Mouse (Mus musculus) heart, embryonic 13.5 days (tissue): ENCODE measurements around the gene Aimp2. TPM values are rescaled to one million over a fixed set of nuclear protein-coding genes. Genes with fewer than 3 reads are reported as not detected.

Experiments
- ATAC-seq: fragments of 200-750 bp; cut with Nextera tagmentation; 2 replicates; pipeline ENCODE4 v1.8.0; 2017; ENCODE audit warnings: moderate TSS enrichment; ENCODE audit not compliant: insufficient number of reproducible peaks, low FRiP score, low TSS enrichment; ENCODE audit errors: extremely low read depth
- H3K27ac ChIP-seq: fragments of 300-500 bp; sonication (generic); replicated peaks from 2 replicates; pipeline ENCODE4 v1.5.1; 2015; ENCODE audit warnings: moderate library complexity, mild to moderate bottlenecking, inconsistent platforms
- H3K27me3 ChIP-seq: fragments of 300-500 bp; sonication (generic); replicated peaks from 2 replicates; pipeline ENCODE4 v1.6.1; 2015; ENCODE audit warnings: mild to moderate bottlenecking, inconsistent platforms
- H3K36me3 ChIP-seq: fragments of 300-500 bp; sonication (generic); 2 replicates; pipeline ENCODE4 v1.6.1; 2015; ENCODE audit warnings: mild to moderate bottlenecking, inconsistent platforms
- H3K4me1 ChIP-seq: fragments of 300-500 bp; sonication (generic); 2 replicates; pipeline ENCODE4 v1.6.1; 2015; ENCODE audit warnings: inconsistent platforms
- H3K4me2 ChIP-seq: fragments of 300-500 bp; sonication (generic); 2 replicates; pipeline ENCODE4 v1.6.1; 2015; ENCODE audit warnings: inconsistent platforms, mild to moderate bottlenecking, moderate library complexity
- H3K4me3 ChIP-seq: fragments of 300-500 bp; sonication (generic); 2 replicates; pipeline ENCODE4 v1.5.1; 2015; ENCODE audit warnings: moderate library complexity, mild to moderate bottlenecking, inconsistent platforms
- H3K9ac ChIP-seq: fragments of 300-500 bp; sonication (generic); 2 replicates; pipeline ENCODE4 v1.6.1; 2015; ENCODE audit warnings: inconsistent platforms, mild to moderate bottlenecking, moderate library complexity
- H3K9me3 ChIP-seq: fragments of 300-500 bp; sonication (generic); 2 replicates; pipeline ENCODE4 v1.6.1; 2016; ENCODE audit warnings: inconsistent platforms
- WGBS: fragments of 180-500 bp; shearing (Covaris S2); methylation state at CpG from one replicate; pipeline ENCODE4 v1.1.7; 2015; ENCODE audit warnings: mixed read lengths; 5-methylcytosine and 5-hydroxymethylcytosine counted together
- polyA plus RNA-seq: library from polyadenylated mRNA; unstranded; fragments of >200 nt; fragmentation: Nextera tagmentation; extraction: Ambion mirVana; gene quantifications from 2 replicates; pipeline ENCODE4 v1.2.1, GENCODE M21; 2015

The Aimp2 gene
- polyA plus RNA-seq, 1 experiment from 2014 or later = 93.9 TPM

GRCm38 (mm10) chr5:143931863-143932580, 22.4 kb upstream of the Aimp2 start:
- Histone ChIP-seq H3K36me3 (peaks cover 52% of the 10 kb centered on the region), H3K27me3 (no peaks in the 10 kb centered on the region), H3K4me1 (peaks cover 3% of the 10 kb centered on the region; the same call in 1 of the 2 replicates), H3K9ac (no peak overlapping the region), H3K4me3 (no peak overlapping the region), H3K27ac (no peak overlapping the region), H3K4me2 (no peak overlapping the region), H3K9me3 (no peaks in the 10 kb centered on the region)
- WGBS = 76% methylated on average over 6 of the region's 6 CpGs
- no peak for ATAC-seq

DNA sequence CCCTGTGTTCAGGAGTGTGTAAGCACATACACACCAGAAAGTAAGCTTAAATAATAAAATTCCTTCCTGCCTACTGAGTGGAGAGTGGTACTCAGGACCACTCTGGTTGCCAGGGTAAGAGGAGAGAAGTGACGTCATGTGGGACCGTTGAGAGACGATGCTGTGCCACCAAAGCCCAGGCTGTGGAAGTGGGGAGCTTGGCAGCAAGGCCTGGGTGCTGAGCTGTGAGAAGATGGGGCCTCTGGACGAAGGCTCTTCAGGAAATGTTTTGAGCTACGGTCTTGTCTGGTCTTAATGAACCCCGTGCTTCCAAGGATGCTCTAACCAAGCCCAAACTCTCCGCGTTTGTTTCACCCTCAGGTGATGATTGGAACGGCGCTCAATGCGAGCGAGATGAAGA, 21.0 kb upstream of the Aimp2 start:
- no peak for ATAC-seq
- peaks cover 66% of the 10 kb centered on the region for H3K36me3 ChIP-seq
- H3K9ac ChIP-seq = no peak overlapping the region
- H3K9me3 ChIP-seq = no peaks in the 10 kb centered on the region
- no peaks in the 10 kb centered on the region for H3K4me1 ChIP-seq
- H3K4me3 ChIP-seq = no peak overlapping the region
- no peaks in the 10 kb centered on the region for H3K27me3 ChIP-seq
- H3K27ac ChIP-seq = no peak overlapping the region
- H3K4me2 ChIP-seq = no peak overlapping the region
- 93% methylated on average over 12 of the region's 12 CpGs for WGBS

DNA sequence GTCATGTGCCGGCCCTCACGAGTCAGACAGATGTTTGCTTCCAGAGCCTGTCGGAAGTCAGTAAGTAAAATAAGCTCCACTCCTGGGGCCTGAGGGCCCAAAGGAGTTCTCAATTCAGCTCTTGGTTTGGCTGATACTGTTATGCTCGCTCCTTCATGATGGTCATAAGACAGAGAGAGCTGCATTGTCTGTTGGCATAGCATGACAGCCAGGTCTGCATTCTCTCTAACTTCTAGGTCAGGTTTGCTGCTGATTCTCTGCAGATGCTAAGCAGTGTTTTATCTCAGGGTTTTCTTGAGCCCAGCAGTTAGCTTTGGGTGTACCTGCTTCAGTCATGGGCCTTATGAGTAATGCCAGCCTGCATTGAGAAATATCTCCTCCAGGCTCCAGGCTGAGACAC, 19.6 kb upstream of the Aimp2 start:
- no peaks in the 10 kb centered on the region for H3K27me3 ChIP-seq
- no peak overlapping the region for H3K4me3 ChIP-seq
- H3K4me1 ChIP-seq = no peaks in the 10 kb centered on the region
- H3K9ac ChIP-seq = no peak overlapping the region
- 89% methylated on average over 4 of the region's 4 CpGs for WGBS
- H3K9me3 ChIP-seq = no peaks in the 10 kb centered on the region
- ATAC-seq = no peak
- H3K27ac ChIP-seq = no peak overlapping the region
- H3K36me3 ChIP-seq = peaks cover 79% of the 10 kb centered on the region
- no peak overlapping the region for H3K4me2 ChIP-seq

DNA sequence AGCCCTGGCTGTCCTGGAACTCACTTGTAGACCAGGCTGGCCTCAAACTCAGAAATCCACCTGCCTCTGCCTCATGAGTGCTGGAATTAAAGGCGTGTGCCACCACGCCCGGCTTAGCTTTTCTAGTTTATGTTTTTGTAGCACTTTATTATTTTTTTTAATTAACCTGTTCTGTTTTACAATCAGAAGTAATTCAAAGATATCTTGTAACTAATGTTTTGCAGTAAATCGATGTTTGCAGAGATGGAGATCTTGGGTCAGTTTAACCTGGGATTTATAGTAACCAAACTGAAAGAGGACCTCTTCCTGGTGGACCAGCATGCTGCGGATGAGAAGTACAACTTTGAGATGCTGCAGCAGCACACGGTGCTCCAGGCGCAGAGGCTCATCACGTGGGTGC, 18.2 kb upstream of the Aimp2 start, which contains the start of gene Gm42421:
Gm42421 (plus strand) TSS at position 301 of the 400 bp plus-strand sequence.
- no peak within 1 kb of the TSS for H3K4me3 ChIP-seq
- no peak within 1 kb of the TSS for H3K4me2 ChIP-seq
- H3K27me3 ChIP-seq = no peaks in the 10 kb centered on the region
- H3K36me3 ChIP-seq = peaks cover 94% of the 10 kb centered on the region
- no peak within 1 kb of the TSS for H3K9ac ChIP-seq
- no peak within 1 kb of the TSS for H3K27ac ChIP-seq
- H3K4me1 ChIP-seq = no peaks in the 10 kb centered on the region
- H3K9me3 ChIP-seq = no peaks in the 10 kb centered on the region
- no peak for ATAC-seq
- WGBS = 92% methylated on average over 8 of the region's 8 CpGs

DNA sequence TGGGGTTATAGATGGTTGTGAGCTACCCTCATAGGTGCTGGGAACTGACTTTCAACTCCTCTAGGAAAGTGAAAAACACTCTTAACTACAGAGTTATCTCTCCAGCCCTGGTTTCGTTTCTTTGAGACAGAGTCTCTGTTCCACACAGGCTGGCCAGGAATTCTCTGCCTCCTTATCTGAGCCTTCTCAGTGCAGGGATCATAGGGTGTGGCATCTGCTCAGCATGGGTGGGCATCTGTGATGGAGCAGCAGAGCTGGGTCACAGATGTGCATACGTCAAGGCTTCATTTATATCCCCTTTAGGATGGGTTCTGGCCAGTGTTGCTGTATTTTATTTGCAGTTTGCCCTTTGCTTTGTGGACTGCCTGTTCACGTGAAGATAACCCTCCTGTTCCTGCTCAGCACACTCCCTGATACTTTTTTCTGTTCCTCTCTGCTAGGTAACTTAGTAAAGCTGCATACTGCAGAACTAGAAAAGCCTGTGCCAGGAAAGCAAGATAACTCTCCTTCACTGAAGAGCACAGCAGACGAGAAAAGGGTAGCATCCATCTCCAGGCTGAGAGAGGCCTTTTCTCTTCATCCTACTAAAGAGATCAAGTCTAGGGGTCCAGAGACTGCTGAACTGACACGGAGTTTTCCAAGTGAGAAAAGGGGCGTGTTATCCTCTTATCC, 15.3 kb upstream of the Aimp2 start:
- H3K27ac ChIP-seq = no peak overlapping the region
- ATAC-seq = no peak
- H3K9ac ChIP-seq = no peak overlapping the region
- peaks cover 95% of the 10 kb centered on the region for H3K36me3 ChIP-seq
- no peaks in the 10 kb centered on the region for H3K4me1 ChIP-seq
- no peak overlapping the region for H3K4me3 ChIP-seq
- no peak overlapping the region for H3K4me2 ChIP-seq
- WGBS = 60% methylated on average over 6 of the region's 6 CpGs
- no peaks in the 10 kb centered on the region for H3K27me3 ChIP-seq
- no peaks in the 10 kb centered on the region for H3K9me3 ChIP-seq

DNA sequence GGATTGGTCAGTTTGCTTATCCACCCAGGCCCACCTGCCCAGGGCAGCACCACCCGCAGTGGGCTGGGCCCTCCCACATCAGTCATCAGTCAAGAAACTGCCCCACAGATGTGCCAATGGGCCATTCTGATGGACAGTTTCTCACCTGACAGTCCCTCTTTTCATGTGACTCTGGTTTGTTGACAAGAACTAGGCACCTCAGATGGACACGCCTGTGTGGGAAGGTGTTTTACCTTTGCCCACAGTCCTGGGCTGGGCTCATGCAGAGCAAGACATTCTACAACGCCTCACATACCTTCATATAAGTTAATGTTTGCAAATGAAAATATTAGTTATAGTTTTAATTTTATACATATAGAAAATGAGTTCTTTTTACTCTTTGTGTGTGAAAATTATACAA, 8.5 kb upstream of the Aimp2 start:
- Histone ChIP-seq H3K4me1 (no peaks in the 10 kb centered on the region), H3K9ac (no peak overlapping the region), H3K27ac (no peak overlapping the region), H3K36me3 (peaks cover 87% of the 10 kb centered on the region), H3K9me3 (no peaks in the 10 kb centered on the region), H3K27me3 (no peaks in the 10 kb centered on the region), H3K4me2 (no peak overlapping the region), H3K4me3 (no peak overlapping the region)
- 85% methylated on average over 3 of the region's 3 CpGs for WGBS
- no peak for ATAC-seq

DNA sequence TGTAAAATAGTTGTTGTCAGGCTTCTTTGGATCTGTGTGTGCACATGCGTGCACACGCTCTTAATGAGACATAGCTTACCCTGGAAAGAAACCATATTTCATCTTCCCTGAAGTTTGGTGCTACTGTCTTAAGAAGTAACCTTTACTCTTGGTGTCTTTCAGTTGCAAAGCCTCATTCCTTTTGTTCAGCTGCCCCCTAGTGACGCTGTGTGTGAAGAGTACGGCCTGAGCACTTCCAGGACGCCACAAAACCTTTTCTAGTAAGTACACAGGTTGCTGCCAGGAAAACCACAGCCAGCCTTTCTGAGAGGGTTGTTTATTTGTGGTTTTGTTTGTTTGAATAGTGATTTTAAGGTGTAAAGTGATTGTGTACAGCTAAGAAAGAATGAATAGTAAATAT, 7.8 kb upstream of the Aimp2 start:
- ATAC-seq = no peak
- Histone ChIP-seq H3K4me3 (no peak overlapping the region), H3K9me3 (no peaks in the 10 kb centered on the region), H3K4me1 (no peaks in the 10 kb centered on the region), H3K27me3 (no peaks in the 10 kb centered on the region), H3K9ac (no peak overlapping the region), H3K36me3 (peaks cover 80% of the 10 kb centered on the region), H3K27ac (no peak overlapping the region), H3K4me2 (no peak overlapping the region)
- 56% methylated on average over 5 of the region's 5 CpGs for WGBS

- Histone ChIP-seq H3K36me3 (peaks cover 71% of the 10 kb centered on the region), H3K27ac (no peak overlapping the region), H3K4me2 (no peak overlapping the region), H3K9me3 (no peaks in the 10 kb centered on the region), H3K4me3 (no peak overlapping the region), H3K9ac (no peak overlapping the region), H3K27me3 (no peaks in the 10 kb centered on the region), H3K4me1 (no peaks in the 10 kb centered on the region)
- 89% methylated on average over 9 of the region's 9 CpGs for WGBS
- no peak for ATAC-seq
These were observed 6.6 kb upstream of the Aimp2 start for GRCm38 (mm10) chr5:143916221-143916620.

DNA sequence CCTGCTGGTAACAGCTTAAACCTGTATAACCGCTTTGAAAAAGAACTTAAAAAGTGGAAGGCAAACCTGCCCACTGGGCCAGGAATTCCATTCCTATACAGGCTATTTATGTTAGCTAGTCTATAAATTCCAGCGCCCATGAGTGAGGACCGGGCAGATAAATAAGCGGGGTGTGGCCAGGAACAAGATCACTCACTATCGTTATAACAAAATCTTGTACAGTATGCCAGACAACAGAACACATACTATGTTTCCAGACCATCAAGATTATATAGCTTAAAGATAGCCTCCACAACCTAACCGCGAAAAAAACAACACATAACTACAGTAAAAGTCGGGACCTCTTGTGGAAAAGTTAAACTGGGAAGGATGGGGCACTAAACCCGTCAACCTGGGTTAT, 721 bp downstream of the Aimp2 start:
- Histone ChIP-seq H3K4me3 (peak overlapping the region; percentile 80), H3K4me2 (peak overlapping the region; percentile 87)
- WGBS = 3% methylated on average over 9 of the region's 9 CpGs

DNA sequence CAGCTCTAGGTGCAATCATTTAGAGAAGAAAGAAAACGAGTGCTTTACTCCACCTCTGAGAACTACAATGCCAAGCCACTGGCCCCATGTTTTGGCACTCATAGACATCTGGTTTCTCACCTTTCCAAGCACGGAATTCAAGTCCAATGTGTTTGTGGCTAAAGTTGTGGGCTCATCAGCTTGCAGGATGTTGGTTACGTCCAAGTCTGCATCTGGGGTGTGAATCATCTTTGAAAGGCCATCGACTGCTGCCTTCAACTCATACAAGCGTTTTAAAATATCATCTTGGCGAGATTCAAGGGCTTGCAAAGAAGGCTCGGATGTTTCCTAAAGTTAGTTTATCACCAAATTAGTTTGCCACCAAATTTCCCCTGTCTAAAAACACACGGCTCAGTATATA, 3.2 kb downstream of the Aimp2 start:
- Histone ChIP-seq H3K27ac (no peak overlapping the region), H3K4me2 (no peak overlapping the region), H3K4me1 (peaks cover 44% of the 10 kb centered on the region), H3K9ac (no peak overlapping the region), H3K36me3 (peaks cover 62% of the 10 kb centered on the region), H3K27me3 (no peaks in the 10 kb centered on the region), H3K9me3 (no peaks in the 10 kb centered on the region), H3K4me3 (no peak overlapping the region)
- ATAC-seq = no peak
- WGBS = 80% methylated on average over 8 of the region's 8 CpGs

More for the DNA sequence above, 721 bp downstream of the Aimp2 start:
- peak overlapping the region; percentile 84 for H3K9ac ChIP-seq
- peaks cover 42% of the 10 kb centered on the region for H3K36me3 ChIP-seq
- no peaks in the 10 kb centered on the region for H3K27me3 ChIP-seq
- peaks cover 42% of the 10 kb centered on the region for H3K4me1 ChIP-seq
- peak overlapping the region; percentile 85 for H3K27ac ChIP-seq
- no peak for ATAC-seq
- no peaks in the 10 kb centered on the region for H3K9me3 ChIP-seq

GRCm38 (mm10) chr5:143903813-143904212, 5.8 kb downstream of the Aimp2 start:
- Histone ChIP-seq H3K27ac (no peak overlapping the region), H3K36me3 (peaks cover 88% of the 10 kb centered on the region), H3K9me3 (no peaks in the 10 kb centered on the region), H3K9ac (no peak overlapping the region), H3K27me3 (no peaks in the 10 kb centered on the region), H3K4me2 (no peak overlapping the region), H3K4me1 (peaks cover 35% of the 10 kb centered on the region), H3K4me3 (no peak overlapping the region)
- no peak for ATAC-seq
- 58% methylated on average over 4 of the region's 4 CpGs for WGBS

DNA sequence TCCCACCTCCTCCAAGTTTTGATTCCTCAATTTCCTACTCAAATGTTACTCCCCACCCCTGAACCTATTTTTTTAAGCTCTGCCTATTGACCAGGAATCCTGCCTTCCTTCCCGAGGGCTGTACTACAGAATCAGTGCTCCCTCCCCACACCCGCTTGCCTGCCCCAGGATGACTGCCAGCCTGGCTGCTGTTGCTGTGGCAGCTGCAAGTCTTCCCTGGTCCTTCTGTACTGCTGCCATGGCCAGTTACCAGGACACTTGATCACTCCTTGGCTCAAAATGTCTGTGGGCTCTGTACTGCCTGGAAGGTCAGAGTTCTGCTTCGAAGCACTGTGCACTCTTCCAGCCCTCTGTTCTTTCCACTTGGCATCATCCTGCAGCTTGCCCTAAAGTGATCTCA, 7.5 kb downstream of the Aimp2 start:
- H3K9ac ChIP-seq = no peak overlapping the region
- H3K4me2 ChIP-seq = no peak overlapping the region
- peaks cover 98% of the 10 kb centered on the region for H3K36me3 ChIP-seq
- H3K9me3 ChIP-seq = no peaks in the 10 kb centered on the region
- H3K4me3 ChIP-seq = no peak overlapping the region
- no peaks in the 10 kb centered on the region for H3K27me3 ChIP-seq
- whole genome bisulfite sequencing = 85% methylated on average over 3 of the region's 3 CpGs
- peaks cover 18% of the 10 kb centered on the region for H3K4me1 ChIP-seq
- no peak overlapping the region for H3K27ac ChIP-seq
- ATAC-seq = no peak
